Mouse (Mus musculus): ENCODE data around the gene Rilpl1. TPM values are rescaled to one million over a fixed set of nuclear protein-coding genes. Genes with fewer than 3 reads are reported as not detected.

The Rilpl1 gene
- polyA plus RNA-seq, 1 experiment, result 15.2 TPM

GRCm38 (mm10) chr5:124453339-124454081 lies 77.7 kb downstream of the Rilpl1 start:
- Histone ChIP-seq H3K79me2 (ENCODE audit: control insufficient read depth, insufficient read depth) (peaks cover 50% of the 10 kb centered on the region), H3K36me3 (ENCODE audit: control insufficient read depth, insufficient read depth) (peaks cover 94% of the 10 kb centered on the region), H3K27me3 (ENCODE audit: control insufficient read depth, insufficient read depth, insufficient read length) (no peaks in the 10 kb centered on the region), H3K4me3 (ENCODE audit: insufficient read depth, poor library complexity, severe bottlenecking) (no peak overlapping the region), H3K79me3 (ENCODE audit: low read depth) (peaks cover 25% of the 10 kb centered on the region), H3ac (ENCODE audit: control insufficient read depth, insufficient read length, low read depth) (no peak overlapping the region)
- TF ChIP-seq FOSL1 (IDR thresholded peaks at IDR 0.05; ENCODE audit: insufficient read depth, low read length, poor library complexity, severe bottlenecking), result no peak

GRCm38 (mm10) chr5:124452494-124453228 lies 78.5 kb downstream of the Rilpl1 start:
- Histone ChIP-seq H3ac (ENCODE audit: control insufficient read depth, insufficient read length, low read depth) (no peak overlapping the region), H3K27me3 (ENCODE audit: control insufficient read depth, insufficient read depth, insufficient read length) (no peaks in the 10 kb centered on the region), H3K79me3 (ENCODE audit: low read depth) (peaks cover 34% of the 10 kb centered on the region), H3K4me3 (ENCODE audit: insufficient read depth, poor library complexity, severe bottlenecking) (no peak overlapping the region), H3K79me2 (ENCODE audit: control insufficient read depth, insufficient read depth) (peaks cover 59% of the 10 kb centered on the region), H3K36me3 (ENCODE audit: control insufficient read depth, insufficient read depth) (peaks cover 99% of the 10 kb centered on the region)
- TF ChIP-seq MYOD1 (IDR thresholded peaks at IDR 0.05; ENCODE audit: control insufficient read depth, insufficient read length, low read depth) (no peak), USF1 (IDR thresholded peaks at IDR 0.05; ENCODE audit: low read depth) (no peak), MYOG (IDR thresholded peaks at IDR 0.05; ENCODE audit: control insufficient read depth, extremely low read depth, insufficient read length) (no peak), MAX (IDR thresholded peaks at IDR 0.05) (no peak), CEBPB (IDR thresholded peaks at IDR 0.05; ENCODE audit: low read depth) (no peak), CTCF (IDR thresholded peaks at IDR 0.05; ENCODE audit: control insufficient read depth, insufficient read depth, insufficient read length) (no peak), FOSL1 (IDR thresholded peaks at IDR 0.05; ENCODE audit: insufficient read depth, low read length, poor library complexity, severe bottlenecking) (no peak)

DNA sequence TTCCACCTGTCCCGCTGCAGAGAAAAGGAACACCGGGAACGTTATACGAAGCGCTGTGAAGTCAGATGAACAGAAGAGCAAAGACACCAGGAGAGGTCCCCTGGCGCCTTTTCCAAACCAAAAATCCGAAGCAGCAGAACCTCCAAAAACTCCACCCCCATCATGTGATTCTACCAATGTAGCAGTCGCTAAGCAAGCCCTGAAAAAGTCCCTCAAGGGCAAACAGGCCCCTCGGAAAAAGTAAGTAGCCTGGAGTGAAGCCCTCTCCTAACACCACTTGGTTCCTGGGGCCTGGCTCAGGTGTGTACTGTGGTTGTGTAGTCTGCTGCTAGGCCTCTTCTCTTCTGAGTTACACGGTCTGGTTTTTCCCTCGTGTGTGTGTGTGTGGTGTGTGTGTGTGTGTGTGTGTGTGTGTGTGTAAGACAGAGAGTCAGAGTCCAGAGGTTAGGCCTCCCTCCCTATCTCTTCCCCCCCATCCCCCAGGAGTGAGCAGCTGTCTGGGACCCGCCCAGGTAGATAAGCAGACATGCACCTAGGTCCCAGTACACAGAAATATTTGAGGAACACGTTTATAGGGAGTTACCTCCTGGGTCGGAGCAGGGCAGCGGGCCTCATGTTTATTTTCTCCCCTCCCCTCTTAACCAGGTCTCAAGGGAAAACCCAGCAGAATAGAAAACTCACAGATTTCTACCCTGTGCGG lies 80.4 kb downstream of the Rilpl1 start:
- Histone ChIP-seq H3K79me2 (ENCODE audit: control insufficient read depth, insufficient read depth) (peaks cover 78% of the 10 kb centered on the region), H3K4me3 (ENCODE audit: insufficient read depth, poor library complexity, severe bottlenecking) (no peak overlapping the region), H3K79me3 (ENCODE audit: low read depth) (peaks cover 46% of the 10 kb centered on the region), H3K36me3 (ENCODE audit: control insufficient read depth, insufficient read depth) (peaks cover 88% of the 10 kb centered on the region), H3ac (ENCODE audit: control insufficient read depth, insufficient read length, low read depth) (no peak overlapping the region), H3K27me3 (ENCODE audit: control insufficient read depth, insufficient read depth, insufficient read length) (no peaks in the 10 kb centered on the region)
- TF ChIP-seq CTCF (IDR thresholded peaks at IDR 0.05; ENCODE audit: control insufficient read depth, insufficient read depth, insufficient read length) (no peak), MAX (IDR thresholded peaks at IDR 0.05) (no peak)

DNA sequence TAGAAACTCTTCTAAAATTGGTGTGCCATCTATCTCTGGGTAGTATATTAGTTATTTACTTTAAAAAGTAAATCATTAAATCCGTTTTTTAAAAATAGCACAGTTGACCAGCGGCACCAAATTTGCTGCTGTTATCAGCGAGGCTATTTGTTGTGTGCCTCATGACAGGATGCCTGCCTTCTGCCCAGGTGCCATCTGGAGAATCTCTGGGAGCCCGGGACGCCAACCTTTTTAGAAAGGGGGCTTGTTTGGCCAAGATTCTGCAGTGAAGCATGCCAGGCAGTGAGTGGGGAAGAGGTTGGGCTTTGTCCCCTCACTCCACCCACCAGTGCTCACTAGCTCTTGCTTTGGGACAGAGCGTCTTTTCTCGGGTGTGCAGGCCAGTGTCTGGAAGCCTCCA lies 81.1 kb downstream of the Rilpl1 start:
- Histone ChIP-seq H3K4me3 (ENCODE audit: insufficient read depth, poor library complexity, severe bottlenecking) (no peak overlapping the region), H3K79me3 (ENCODE audit: low read depth) (peaks cover 46% of the 10 kb centered on the region), H3K36me3 (ENCODE audit: control insufficient read depth, insufficient read depth) (peaks cover 81% of the 10 kb centered on the region), H3K27me3 (ENCODE audit: control insufficient read depth, insufficient read depth, insufficient read length) (no peaks in the 10 kb centered on the region), H3K79me2 (ENCODE audit: control insufficient read depth, insufficient read depth) (peaks cover 83% of the 10 kb centered on the region), H3ac (ENCODE audit: control insufficient read depth, insufficient read length, low read depth) (no peak overlapping the region)
- no peak for TF ChIP-seq CTCF (IDR thresholded peaks at IDR 0.05; ENCODE audit: control insufficient read depth, insufficient read depth, insufficient read length)
- TF ChIP-seq MAX (IDR thresholded peaks at IDR 0.05), result no peak
- TF ChIP-seq USF1 (IDR thresholded peaks at IDR 0.05; ENCODE audit: low read depth), result no peak
- TF ChIP-seq MYOD1 (IDR thresholded peaks at IDR 0.05; ENCODE audit: control insufficient read depth, insufficient read length, low read depth), result no peak
- no peak for TF ChIP-seq MYOG (IDR thresholded peaks at IDR 0.05; ENCODE audit: control insufficient read depth, extremely low read depth, insufficient read length)
- no peak for TF ChIP-seq FOSL1 (IDR thresholded peaks at IDR 0.05; ENCODE audit: insufficient read depth, low read length, poor library complexity, severe bottlenecking)
- TF ChIP-seq CEBPB (IDR thresholded peaks at IDR 0.05; ENCODE audit: low read depth), result no peak

DNA sequence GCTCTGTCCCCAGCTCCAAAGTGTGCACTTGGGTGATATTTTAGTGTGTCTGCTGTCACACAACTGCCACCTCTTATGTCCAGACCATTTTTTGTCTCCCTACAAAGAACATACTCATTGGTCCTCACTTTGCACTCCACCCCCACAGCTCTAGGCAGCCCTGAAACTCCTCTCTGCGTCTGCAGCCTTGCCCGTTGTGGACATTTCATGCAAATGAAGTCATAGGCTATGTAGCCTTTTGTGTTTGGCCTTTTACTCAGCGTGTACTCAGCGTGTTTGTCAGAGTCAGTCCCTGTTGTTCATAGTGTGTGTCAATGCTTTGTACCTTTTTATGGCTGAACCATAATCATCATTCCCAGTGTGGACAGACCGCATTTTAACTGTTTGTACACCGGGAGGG lies 81.7 kb downstream of the Rilpl1 start:
- no peak overlapping the region for H3K4me3 ChIP-seq (ENCODE audit: insufficient read depth, poor library complexity, severe bottlenecking)
- TF ChIP-seq USF1 (IDR thresholded peaks at IDR 0.05; ENCODE audit: low read depth), result no peak
- TF ChIP-seq CEBPB (IDR thresholded peaks at IDR 0.05; ENCODE audit: low read depth), result no peak
- TF ChIP-seq MAX (IDR thresholded peaks at IDR 0.05), result no peak
- H3K36me3 ChIP-seq (ENCODE audit: control insufficient read depth, insufficient read depth), result peaks cover 75% of the 10 kb centered on the region
- H3K27me3 ChIP-seq (ENCODE audit: control insufficient read depth, insufficient read depth, insufficient read length), result no peaks in the 10 kb centered on the region
- no peak overlapping the region for H3ac ChIP-seq (ENCODE audit: control insufficient read depth, insufficient read length, low read depth)
- H3K79me3 ChIP-seq (ENCODE audit: low read depth), result peaks cover 49% of the 10 kb centered on the region
- H3K79me2 ChIP-seq (ENCODE audit: control insufficient read depth, insufficient read depth), result peaks cover 88% of the 10 kb centered on the region

Measured in C2C12 (cell line).